Mouse (Mus musculus) embryonic facial prominence, embryonic 14.5 days (tissue): ENCODE data around the gene Klhl25. TPM values are rescaled to one million over a fixed set of nuclear protein-coding genes. Genes with fewer than 3 reads are reported as not detected.
"Not testable (repeated sequence)": the region's sequence is repeated elsewhere in the genome, so short reads cannot be mapped to it uniquely, and the experiment has no call there.

Experiments used
- ATAC-seq: fragments of 200-750 bp; cut with Nextera tagmentation; 2 replicates; pipeline ENCODE4 v1.8.0; 2017; ENCODE audit warnings: low read depth, moderate number of reproducible peaks, moderate TSS enrichment
- DNase-seq: peaks from one replicate; pipeline ENCODE4 v3.0.0-alpha.2; 2015; ENCODE audit warnings: low spot score
- H3K27ac ChIP-seq: fragments of 300-500 bp; sonication (generic); replicated peaks from 2 replicates; pipeline ENCODE4 v1.5.1; 2014; ENCODE audit warnings: low read depth, mild to moderate bottlenecking, low read length, moderate library complexity
- H3K27me3 ChIP-seq: fragments of 300-500 bp; sonication (generic); replicated peaks from 2 replicates; pipeline ENCODE4 v1.6.1; 2014; ENCODE audit warnings: low read length; ENCODE audit not compliant: control insufficient read depth, insufficient read depth
- H3K36me3 ChIP-seq: fragments of 300-500 bp; sonication (generic); 2 replicates; pipeline ENCODE4 v1.6.1; 2014; ENCODE audit warnings: low read length, mixed read lengths; ENCODE audit not compliant: control insufficient read depth, insufficient read depth
- H3K4me1 ChIP-seq: fragments of 300-500 bp; sonication (generic); 2 replicates; pipeline ENCODE4 v1.6.1; 2014; ENCODE audit warnings: antibody characterized with exemption, low read length; ENCODE audit not compliant: control insufficient read depth, insufficient read depth
- H3K4me2 ChIP-seq: fragments of 300-500 bp; sonication (generic); 2 replicates; pipeline ENCODE4 v1.6.1; 2014; ENCODE audit warnings: low read depth, mild to moderate bottlenecking, low read length, moderate library complexity, mixed read lengths
- H3K4me3 ChIP-seq: fragments of 300-500 bp; sonication (generic); 2 replicates; pipeline ENCODE4 v1.5.1; 2014; ENCODE audit warnings: low read depth, mild to moderate bottlenecking, low read length
- H3K9ac ChIP-seq: fragments of 300-500 bp; sonication (generic); 2 replicates; pipeline ENCODE4 v1.6.1; 2014; ENCODE audit warnings: low read depth, mild to moderate bottlenecking, low read length, moderate library complexity, mixed read lengths
- H3K9me3 ChIP-seq: fragments of 300-500 bp; sonication (generic); 2 replicates; pipeline ENCODE4 v1.6.1; 2016; ENCODE audit warnings: low read length; ENCODE audit not compliant: control insufficient read depth
- WGBS: fragments of 180-500 bp; shearing (Covaris S2); extraction: QIAGEN DNeasy Blood & Tissue Kit; methylation state at CpG from one replicate; pipeline ENCODE4 v1.1.7; 2014; 5-methylcytosine and 5-hydroxymethylcytosine counted together
- polyA plus RNA-seq: library from polyadenylated mRNA; unstranded; fragments of >200 nt; fragmentation: Nextera tagmentation; extraction: Ambion mirVana; gene quantifications from 2 replicates; pipeline ENCODE4 v1.2.1, GENCODE M21; 2014

Gene Klhl25
- polyA plus RNA-seq, 1 experiment from 2014 or later, result 20.1 TPM

DNA sequence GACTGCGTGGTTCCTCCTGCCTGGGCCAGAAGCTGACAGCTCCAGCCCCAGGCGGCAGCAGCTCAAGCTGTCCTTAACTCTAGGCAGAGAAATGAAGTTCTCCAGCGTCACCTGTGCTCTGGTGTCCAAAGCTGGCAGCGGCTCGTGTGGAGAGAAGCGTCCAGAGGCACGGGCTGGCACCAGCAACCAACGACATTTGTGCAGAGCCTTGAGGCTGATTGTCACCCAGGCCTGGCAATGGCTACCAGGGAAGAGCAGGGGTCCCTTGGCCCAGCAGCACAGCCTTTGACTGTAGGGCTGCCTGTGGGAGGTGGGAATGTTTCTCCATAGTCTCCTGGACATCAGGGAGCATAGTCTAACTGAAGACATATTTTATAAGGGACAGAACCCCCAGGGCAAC, 24.6 kb downstream of the Klhl25 start:
- WGBS, result 77% methylated on average over 8 of the region's 8 CpGs
- Histone ChIP-seq H3K36me3 (peaks cover 48% of the 10 kb centered on the region), H3K9me3 (no peaks in the 10 kb centered on the region), H3K27ac (no peak overlapping the region), H3K4me2 (no peak overlapping the region), H3K4me3 (no peak overlapping the region), H3K9ac (no peak overlapping the region), H3K4me1 (no peaks in the 10 kb centered on the region), H3K27me3 (no peaks in the 10 kb centered on the region)
- ATAC-seq (no peak), DNase-seq (no peak)

DNA sequence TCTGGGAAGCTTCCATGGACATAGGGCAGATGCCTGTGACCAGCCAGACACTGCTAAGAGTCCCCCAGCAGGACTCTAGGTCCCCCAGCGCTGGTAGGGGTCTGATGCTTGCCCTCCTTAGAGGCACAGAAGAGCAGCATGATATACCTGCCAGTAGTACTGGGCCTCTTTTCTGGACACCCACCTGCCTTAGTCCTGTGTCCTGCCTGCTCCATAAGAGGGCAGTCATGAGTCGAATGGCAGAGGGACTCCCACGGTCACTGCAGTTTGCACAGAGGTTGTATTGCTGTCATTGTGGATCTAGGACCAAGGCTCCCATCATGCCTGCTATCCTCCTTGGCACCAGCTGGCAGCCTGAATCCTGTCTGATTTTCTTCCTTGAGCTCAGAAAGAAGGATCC, 25.1 kb downstream of the Klhl25 start:
- Histone ChIP-seq H3K36me3 (peaks cover 45% of the 10 kb centered on the region), H3K4me1 (no peaks in the 10 kb centered on the region), H3K9me3 (no peaks in the 10 kb centered on the region), H3K9ac (no peak overlapping the region), H3K27ac (no peak overlapping the region), H3K27me3 (no peaks in the 10 kb centered on the region), H3K4me3 (no peak overlapping the region), H3K4me2 (no peak overlapping the region)
- DNase-seq (no peak), ATAC-seq (no peak)
- 67% methylated on average over 3 of the region's 3 CpGs for whole genome bisulfite sequencing

DNA sequence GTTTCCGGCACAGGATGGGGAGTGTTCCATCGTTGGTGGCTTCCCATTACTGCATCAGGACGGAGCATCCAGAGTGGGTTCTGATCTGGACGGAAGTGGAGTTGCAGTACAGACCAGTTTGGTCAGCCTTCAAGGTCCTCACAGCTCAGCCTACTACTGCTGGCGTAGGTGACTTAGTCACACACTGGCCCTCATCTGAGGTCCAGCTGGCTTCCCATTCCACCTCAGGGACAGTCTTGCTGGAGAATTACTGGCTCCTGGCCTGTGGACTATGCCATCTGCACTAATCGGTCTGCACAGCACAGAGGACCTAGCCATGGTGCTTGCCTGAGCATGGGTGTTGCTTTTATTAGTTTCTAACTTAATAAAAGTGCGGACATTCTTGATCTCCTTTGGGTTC, 25.6 kb downstream of the Klhl25 start:
- Histone ChIP-seq H3K9ac (no peak overlapping the region), H3K36me3 (peaks cover 41% of the 10 kb centered on the region)
- 92% methylated on average over 7 of the region's 7 CpGs for WGBS

DNA sequence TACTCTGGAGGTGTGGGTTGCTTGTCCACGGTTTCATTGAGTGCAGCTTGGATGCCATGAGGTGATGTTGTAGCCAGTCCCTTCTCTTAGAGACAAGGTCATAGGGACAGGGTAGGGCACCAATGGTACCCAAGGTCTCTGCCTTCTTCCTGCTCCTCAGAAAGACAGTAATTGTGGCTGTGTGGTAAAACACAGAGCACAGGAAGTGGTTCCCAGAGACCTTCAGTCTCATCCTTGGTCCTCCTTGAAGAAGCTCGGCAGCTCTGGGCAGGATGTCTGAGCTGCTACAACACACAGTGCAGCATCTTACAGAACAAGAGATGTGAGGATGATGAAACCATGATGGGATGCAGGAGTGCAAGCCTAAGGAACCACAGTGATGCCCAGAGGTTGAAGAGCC, 31.3 kb downstream of the Klhl25 start:
- H3K9me3 ChIP-seq, H3K27me3 ChIP-seq, DNase-seq, H3K4me3 ChIP-seq, H3K4me2 ChIP-seq, H3K9ac ChIP-seq, ATAC-seq, H3K4me1 ChIP-seq, H3K27ac ChIP-seq: not testable (repeated sequence)
- 76% methylated on average over 2 of the region's 2 CpGs for WGBS
- H3K36me3 ChIP-seq, result peaks cover 11% of the 10 kb centered on the region; the same call in 1 of the 2 replicates

More for the DNA sequence above, 25.6 kb downstream of the Klhl25 start:
- Histone ChIP-seq H3K4me2 (no peak overlapping the region), H3K4me3 (no peak overlapping the region), H3K27ac (no peak overlapping the region), H3K27me3 (no peaks in the 10 kb centered on the region), H3K9me3 (no peaks in the 10 kb centered on the region), H3K4me1 (no peaks in the 10 kb centered on the region)
- ATAC-seq (no peak), DNase-seq (no peak)

DNA sequence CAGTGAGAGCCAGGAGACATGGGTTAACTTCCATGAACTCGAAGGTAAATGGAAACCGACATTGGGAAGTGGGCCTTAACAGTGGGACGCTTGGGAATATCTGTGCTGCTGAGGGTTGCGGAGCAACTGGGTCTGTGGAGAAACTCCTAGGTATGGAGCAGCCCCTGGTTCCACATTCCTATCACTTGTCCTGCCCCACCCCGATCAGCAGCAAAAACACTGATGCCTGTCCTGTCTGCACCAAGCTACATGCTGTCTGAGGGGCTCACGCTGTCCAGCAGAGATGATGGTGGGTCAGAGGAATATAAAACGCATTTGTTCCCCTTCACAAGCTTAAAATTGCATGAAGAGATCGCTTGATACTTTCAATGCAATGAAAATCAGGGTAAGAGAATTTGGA, 32.1 kb downstream of the Klhl25 start:
- 52% methylated on average over 8 of the region's 8 CpGs for WGBS
- Histone ChIP-seq H3K9ac (no peak overlapping the region), H3K9me3 (no peaks in the 10 kb centered on the region), H3K4me2 (peak overlapping the region; percentile 40), H3K27ac (no peak overlapping the region), H3K4me3 (no peak overlapping the region), H3K4me1 (no peaks in the 10 kb centered on the region), H3K36me3 (0 out of 2 replicates have a peak, but pooled peaks cover 4% of the 10 kb centered on the region), H3K27me3 (no peaks in the 10 kb centered on the region)
- ATAC-seq (peak; percentile 38), DNase-seq (no peak)

DNA sequence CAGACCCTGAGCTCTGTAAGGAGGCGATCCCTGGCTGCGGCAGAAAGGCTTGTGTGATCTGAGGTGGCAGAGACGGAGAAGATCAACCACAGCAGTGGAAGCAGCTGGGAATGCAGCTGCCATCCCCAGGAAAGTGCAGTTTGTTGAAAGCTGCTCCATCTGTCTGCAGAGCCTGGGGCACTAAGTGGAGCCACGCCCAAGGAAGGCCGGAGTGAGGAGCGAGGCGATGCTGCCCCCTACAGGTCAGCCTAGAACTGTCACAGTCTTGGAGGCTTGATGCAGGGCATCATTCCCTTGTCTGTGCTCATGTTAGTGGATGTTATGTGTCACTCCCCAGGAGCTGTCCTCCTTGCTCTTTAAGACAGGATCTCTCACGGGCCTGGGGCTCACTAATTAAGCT, 32.5 kb downstream of the Klhl25 start:
- Histone ChIP-seq H3K9ac (no peak overlapping the region), H3K4me1 (no peaks in the 10 kb centered on the region), H3K9me3 (no peaks in the 10 kb centered on the region), H3K27me3 (no peaks in the 10 kb centered on the region), H3K4me3 (no peak overlapping the region), H3K36me3 (no peaks in the 10 kb centered on the region), H3K27ac (no peak overlapping the region), H3K4me2 (peak overlapping the region; percentile 40)
- ATAC-seq (peak; percentile 90), DNase-seq (peak; percentile 92)
- whole genome bisulfite sequencing, result 3% methylated on average over 8 of the region's 8 CpGs

DNA sequence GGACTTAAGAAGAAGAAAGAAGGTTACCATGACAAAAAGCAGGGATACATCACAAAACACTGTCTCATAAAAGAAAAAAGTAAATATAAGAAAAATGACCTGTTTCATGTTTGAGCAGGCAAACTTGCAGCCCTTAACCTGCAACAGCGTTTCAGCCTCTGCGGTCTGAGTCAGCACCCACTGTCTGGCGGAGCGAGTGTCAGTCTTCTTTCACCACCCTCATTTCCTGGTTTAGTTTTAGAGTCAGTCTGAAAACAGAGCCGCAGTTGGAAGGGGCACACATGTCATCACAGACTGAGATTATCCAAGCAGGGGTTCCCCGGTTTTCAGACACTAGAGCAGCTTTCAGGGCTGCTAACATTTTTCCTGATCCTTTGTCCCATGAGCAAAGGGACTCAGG, 33.3 kb downstream of the Klhl25 start:
- Histone ChIP-seq H3K9ac (no peak overlapping the region), H3K9me3 (no peaks in the 10 kb centered on the region), H3K4me1 (no peaks in the 10 kb centered on the region), H3K36me3 (no peaks in the 10 kb centered on the region), H3K4me2 (no peak overlapping the region), H3K27me3 (no peaks in the 10 kb centered on the region), H3K4me3 (no peak overlapping the region), H3K27ac (no peak overlapping the region)
- DNase-seq (no peak), ATAC-seq (no peak)
- WGBS, result 55% methylated on average over 6 of the region's 6 CpGs

DNA sequence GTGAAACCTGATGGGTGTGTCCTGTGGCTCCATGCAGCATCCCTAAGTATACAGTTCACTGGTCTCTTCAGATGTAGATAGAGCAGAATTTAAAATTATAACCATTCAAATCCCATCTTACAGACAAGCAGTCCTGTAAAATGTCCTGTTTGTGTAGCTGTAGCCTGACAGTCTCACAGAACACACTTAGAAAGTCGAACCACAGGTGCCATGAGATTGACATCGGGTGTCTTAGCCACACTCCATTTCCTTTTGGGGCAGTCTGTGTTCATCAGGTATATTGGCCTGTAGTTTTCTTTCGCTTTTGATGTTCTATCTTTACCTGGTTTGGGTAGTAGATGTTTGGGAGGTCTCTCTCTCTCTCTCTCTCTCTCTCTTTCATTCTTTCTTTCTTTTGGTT, 33.7 kb downstream of the Klhl25 start:
- Histone ChIP-seq H3K27ac (no peak overlapping the region), H3K9ac (no peak overlapping the region), H3K4me1 (no peaks in the 10 kb centered on the region), H3K9me3 (no peaks in the 10 kb centered on the region), H3K36me3 (no peaks in the 10 kb centered on the region), H3K4me2 (no peak overlapping the region), H3K4me3 (no peak overlapping the region), H3K27me3 (no peaks in the 10 kb centered on the region)
- ATAC-seq, result no peak
- 74% methylated on average over 3 of the region's 3 CpGs for WGBS
- no peak for DNase-seq

DNA sequence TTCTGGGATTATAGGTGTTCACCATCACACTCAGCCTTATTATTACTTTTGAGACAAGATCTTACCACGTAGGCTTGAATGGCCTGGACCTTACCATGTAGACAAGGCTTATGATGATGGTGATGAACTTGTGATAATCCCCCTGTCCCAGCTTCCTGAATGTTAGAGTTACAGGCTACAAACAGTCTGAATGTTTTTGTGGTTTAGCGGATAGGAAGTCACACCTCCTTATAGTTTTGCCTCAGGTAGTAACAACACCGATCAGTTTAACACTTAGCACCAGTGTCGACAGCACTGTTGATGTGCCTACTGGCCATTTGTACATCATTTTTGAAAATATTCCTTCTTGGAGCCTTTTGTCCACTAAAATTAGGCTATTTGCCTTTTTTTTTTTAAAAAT, 43.4 kb downstream of the Klhl25 start:
- Histone ChIP-seq H3K27me3 (no peaks in the 10 kb centered on the region), H3K4me1 (no peaks in the 10 kb centered on the region), H3K27ac (no peak overlapping the region), H3K4me3 (no peak overlapping the region), H3K9ac (no peak overlapping the region), H3K9me3 (no peaks in the 10 kb centered on the region), H3K4me2 (no peak overlapping the region), H3K36me3 (no peaks in the 10 kb centered on the region)
- WGBS, result 88% methylated on average over 4 of the region's 4 CpGs
- DNase-seq, result no peak
- ATAC-seq, result no peak
